Mouse (Mus musculus): ENCODE data around the gene Knstrn.

GRCm38 (mm10) chr2:118822800-118823199, 9.0 kb downstream of the Knstrn start:
- TF ChIP-seq CTCF (IDR thresholded peaks at IDR 0.05; ENCODE audit: control insufficient read depth, insufficient read depth, low read length): no peak
- TF ChIP-seq POLR2A (IDR thresholded peaks at IDR 0.05; ENCODE audit: borderline replicate concordance, control insufficient read depth, low read depth, low read length): no peak
